Mouse (Mus musculus) cerebellum, adult 9-11 months (tissue): ENCODE measurements at regions not wholly inside any gene's neighbourhood (a gene's known extent, or its start where the extent isn't known, plus 50 kb on each side); places are given as distances from the start of the nearest gene placed in this dataset.

Experiments used
- DNase-seq: peaks from one replicate; pipeline ENCODE4 v3.0.0; 2022

DNA sequence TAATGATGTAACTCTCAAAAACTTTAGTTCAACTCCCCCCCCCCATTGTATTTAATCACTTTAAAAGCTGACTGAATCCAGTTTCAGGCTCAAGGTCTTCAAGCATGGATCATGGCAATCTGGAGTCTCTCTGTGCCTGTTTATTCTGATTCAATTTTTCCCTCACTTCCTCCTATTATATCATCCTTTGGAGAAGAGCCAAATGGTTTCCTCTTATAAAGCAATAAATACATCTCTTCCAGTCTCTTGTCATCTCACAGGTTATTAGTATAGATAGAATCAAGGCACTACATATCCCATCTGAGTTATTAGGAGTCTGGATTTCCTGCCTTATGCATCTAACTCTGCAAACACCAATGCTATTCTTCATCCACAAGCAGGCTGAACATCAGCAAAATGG lies 530.2 kb upstream of the Pdcd1 start:
- DNase-seq: no peak

DNA sequence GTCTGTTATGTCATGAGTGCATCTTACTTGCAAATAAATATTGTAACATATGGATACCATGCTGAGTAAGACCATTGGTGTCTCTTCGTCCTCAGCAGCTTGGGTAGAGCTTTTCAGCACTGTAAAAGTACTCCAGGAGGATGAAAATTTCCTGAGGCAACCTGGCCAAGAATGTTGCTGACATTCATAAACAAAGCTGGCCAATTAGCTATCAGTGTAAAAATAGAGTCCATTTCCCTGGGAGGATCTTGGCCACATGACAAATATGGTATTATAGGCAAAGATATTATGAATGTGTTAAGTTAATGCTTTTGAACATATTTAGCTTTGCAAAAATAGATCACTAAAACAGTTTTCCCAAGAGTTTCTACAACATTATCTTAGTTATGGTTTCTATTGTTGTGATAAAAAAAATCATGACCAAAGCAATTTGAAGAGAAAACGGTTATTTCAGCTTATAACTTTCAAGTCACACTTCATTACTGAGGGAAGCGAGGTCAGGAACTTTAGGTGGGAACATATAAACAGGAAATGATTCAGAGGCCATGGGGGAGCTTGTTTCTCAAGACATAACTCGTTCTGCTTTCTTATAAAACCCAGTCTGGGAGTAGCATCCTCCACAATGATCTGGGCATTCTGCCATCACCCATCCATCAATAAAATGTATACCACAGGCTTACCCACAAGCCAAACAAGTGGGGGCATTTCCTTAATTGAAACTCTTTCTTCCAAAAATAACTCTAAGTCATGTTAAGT lies 529.5 kb upstream of the Pdcd1 start:
- no peak for DNase-seq

GRCm38 (mm10) chr1:94532773-94533541 lies 480.6 kb upstream of the Pdcd1 start:
- no peak for DNase-seq

- no peak for DNase-seq
Observed at GRCm38 (mm10) chr1:94504080-94504520, 451.7 kb upstream of the Pdcd1 start.

GRCm38 (mm10) chr1:94503379-94504079 lies 451.2 kb upstream of the Pdcd1 start:
- DNase-seq: no peak

- DNase-seq: no peak
Observed at GRCm38 (mm10) chr1:94502066-94502861, 449.9 kb upstream of the Pdcd1 start.

DNA sequence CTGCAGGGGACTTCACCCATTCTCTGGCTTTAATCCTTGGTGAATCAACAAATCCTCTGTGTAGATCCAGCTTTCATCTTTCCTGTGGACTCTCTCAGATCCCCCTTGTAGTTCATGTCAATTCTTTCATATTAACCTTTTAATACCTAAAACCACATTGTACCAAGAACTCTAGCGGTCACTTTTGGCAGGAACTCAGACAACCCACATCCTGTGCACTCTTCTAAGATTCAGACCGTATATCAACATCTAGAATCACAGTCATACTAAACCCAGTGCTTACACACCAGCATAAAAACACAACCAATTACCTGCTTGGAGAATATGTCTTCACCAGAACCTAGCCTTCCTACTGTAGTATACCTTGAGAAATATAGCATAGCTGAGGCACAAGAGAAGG lies 444.6 kb upstream of the Pdcd1 start:
- DNase-seq: no peak

- no peak for DNase-seq
Observed at GRCm38 (mm10) chr1:94496341-94496740, 444.0 kb upstream of the Pdcd1 start.

GRCm38 (mm10) chr1:94487062-94487461 lies 434.7 kb upstream of the Pdcd1 start:
- DNase-seq: no peak

- peak; percentile 69 for DNase-seq
Observed at GRCm38 (mm10) chr1:94469834-94470233, 417.5 kb upstream of the Pdcd1 start.

GRCm38 (mm10) chr1:94423731-94424130 lies 371.4 kb upstream of the Pdcd1 start:
- no peak for DNase-seq

- DNase-seq: no peak
Observed at GRCm38 (mm10) chr1:94413043-94413442, 360.7 kb upstream of the Pdcd1 start.

- DNase-seq: no peak
Observed at GRCm38 (mm10) chr1:94366606-94367005, 314.3 kb upstream of the Pdcd1 start.

GRCm38 (mm10) chr1:94356996-94357395 lies 304.6 kb upstream of the Pdcd1 start:
- DNase-seq: no peak

GRCm38 (mm10) chr1:94355873-94356272 lies 303.5 kb upstream of the Pdcd1 start:
- no peak for DNase-seq

GRCm38 (mm10) chr1:94342576-94342975 lies 290.2 kb upstream of the Pdcd1 start:
- no peak for DNase-seq

- DNase-seq: no peak
Observed at GRCm38 (mm10) chr1:94341237-94341636, 288.9 kb upstream of the Pdcd1 start.

DNA sequence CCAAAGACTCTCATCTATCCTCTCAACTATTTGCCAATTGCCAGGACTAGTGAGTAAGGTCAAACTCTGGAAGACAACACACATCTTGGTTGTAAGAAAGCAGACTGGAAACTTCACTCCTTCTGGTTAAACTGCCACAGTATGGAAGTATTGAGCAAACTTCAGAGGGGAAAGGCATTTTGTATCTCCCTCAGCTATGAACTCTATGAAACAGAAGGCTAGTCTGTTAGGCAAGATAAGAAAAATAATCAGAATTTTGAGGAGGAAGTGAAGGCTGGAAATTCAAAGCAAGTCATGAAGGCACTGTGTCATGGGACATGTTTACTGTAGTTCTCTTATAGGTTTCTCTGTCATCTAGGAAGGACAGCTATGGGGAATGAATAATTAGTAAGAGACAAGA lies 265.7 kb upstream of the Pdcd1 start:
- no peak for DNase-seq

DNA sequence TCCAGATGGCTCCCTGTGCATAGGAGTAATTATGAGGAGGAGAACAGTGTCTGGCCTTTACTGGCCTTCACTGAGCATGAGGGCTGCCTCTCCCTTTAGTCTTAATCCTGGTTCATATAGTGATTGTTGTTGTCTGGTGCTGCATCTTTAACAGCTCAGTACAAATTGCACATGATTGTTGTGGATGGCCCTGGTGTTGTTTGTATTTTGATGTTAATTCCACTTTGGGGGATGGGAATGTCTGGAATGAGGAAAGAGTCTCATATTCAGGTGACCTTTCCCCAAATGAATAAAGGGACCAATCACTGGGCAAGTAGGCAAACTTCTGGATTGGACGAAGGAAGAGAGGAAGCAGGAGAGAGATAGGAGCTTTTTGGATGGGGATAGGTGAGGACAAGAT lies 246.0 kb upstream of the Pdcd1 start:
- no peak for DNase-seq

- DNase-seq: no peak
Observed at GRCm38 (mm10) chr1:94272569-94272968, 220.2 kb upstream of the Pdcd1 start.

- no peak for DNase-seq
Observed at GRCm38 (mm10) chr1:94263313-94263712, 211.0 kb upstream of the Pdcd1 start.

- no peak for DNase-seq
Observed at GRCm38 (mm10) chr1:94235426-94235825, 183.1 kb upstream of the Pdcd1 start.

GRCm38 (mm10) chr1:94221006-94221405 lies 168.7 kb upstream of the Pdcd1 start:
- DNase-seq: no peak
